Mouse (Mus musculus): ENCODE measurements around the gene Pcca.

Gene Pcca

DNA sequence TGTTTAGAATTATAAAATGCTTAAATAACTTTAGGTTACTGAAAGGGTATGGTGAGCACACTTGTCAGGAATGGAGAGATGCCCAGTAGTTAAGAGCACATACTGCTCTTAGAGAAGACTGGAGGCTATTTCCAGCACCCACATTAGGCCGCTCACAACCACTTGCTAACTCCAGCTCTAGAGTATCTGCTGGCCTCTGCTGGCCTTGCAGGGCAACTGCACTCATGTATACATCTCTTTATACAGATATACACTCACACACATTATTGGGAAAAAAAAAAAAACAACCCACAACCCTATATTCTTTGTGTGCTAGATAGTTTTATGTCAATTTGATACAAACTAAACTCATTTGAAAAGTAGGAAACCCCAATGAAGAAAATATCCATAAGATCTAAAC lies 217.4 kb downstream of the Pcca start:
- no peak for DNase-seq

GRCm38 (mm10) chr14:122753278-122753677 lies 219.2 kb downstream of the Pcca start:
- no peak for DNase-seq

- DNase-seq, result no peak
Measured at GRCm38 (mm10) chr14:122754311-122754710, 220.2 kb downstream of the Pcca start.

GRCm38 (mm10) chr14:122755559-122755958 lies 221.4 kb downstream of the Pcca start:
- DNase-seq, result no peak

- DNase-seq, result no peak
Measured at GRCm38 (mm10) chr14:122756671-122757070, 222.5 kb downstream of the Pcca start.

GRCm38 (mm10) chr14:122759890-122760289 lies 225.8 kb downstream of the Pcca start:
- DNase-seq, result no peak

GRCm38 (mm10) chr14:122760803-122761202 lies 226.7 kb downstream of the Pcca start:
- no peak for DNase-seq

DNA sequence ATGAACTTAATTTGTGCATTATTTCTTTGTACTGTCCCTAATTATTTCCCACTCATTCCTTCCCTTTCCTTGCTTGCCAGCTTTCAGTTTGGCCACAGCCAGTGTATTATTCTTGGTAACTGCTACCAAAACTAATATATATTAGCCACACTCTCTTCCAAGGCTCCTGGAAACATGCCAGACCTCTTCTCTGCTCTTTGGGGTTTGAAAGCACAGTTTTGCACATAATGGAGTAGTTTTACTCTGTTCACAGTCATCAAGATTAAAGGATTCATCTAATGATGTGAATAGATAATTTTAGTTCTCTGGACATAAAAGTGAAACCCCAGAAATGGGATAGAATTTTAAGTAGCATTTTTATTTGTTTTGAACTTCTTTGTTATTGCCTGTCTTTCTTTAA lies 228.5 kb downstream of the Pcca start:
- no peak for DNase-seq

GRCm38 (mm10) chr14:122765951-122766350 lies 231.8 kb downstream of the Pcca start:
- DNase-seq, result no peak

GRCm38 (mm10) chr14:122766448-122766847 lies 232.3 kb downstream of the Pcca start:
- DNase-seq, result no peak

DNA sequence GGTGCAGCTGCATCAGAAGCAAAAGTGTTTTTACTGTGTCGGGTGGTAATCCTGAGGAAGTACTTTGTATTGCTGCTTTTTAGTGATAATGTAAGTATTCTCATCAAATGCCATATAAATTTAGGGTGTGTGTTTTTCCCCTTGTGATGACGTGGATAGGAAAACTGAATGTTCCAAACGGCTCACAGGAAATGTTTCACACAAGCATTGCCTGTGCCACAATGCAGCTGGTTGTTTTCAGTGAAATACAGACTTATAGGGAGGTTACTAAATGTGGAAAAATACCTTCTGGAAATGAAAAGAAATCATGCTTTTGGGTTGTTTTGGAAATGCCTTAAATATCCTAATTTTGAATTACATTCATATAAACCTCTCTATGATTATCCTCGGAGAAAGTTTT lies 250.6 kb downstream of the Pcca start:
- DNase-seq, result no peak

GRCm38 (mm10) chr14:122788199-122788598 lies 254.1 kb downstream of the Pcca start:
- no peak for DNase-seq

GRCm38 (mm10) chr14:122790111-122790510 lies 256.0 kb downstream of the Pcca start:
- no peak for DNase-seq

DNA sequence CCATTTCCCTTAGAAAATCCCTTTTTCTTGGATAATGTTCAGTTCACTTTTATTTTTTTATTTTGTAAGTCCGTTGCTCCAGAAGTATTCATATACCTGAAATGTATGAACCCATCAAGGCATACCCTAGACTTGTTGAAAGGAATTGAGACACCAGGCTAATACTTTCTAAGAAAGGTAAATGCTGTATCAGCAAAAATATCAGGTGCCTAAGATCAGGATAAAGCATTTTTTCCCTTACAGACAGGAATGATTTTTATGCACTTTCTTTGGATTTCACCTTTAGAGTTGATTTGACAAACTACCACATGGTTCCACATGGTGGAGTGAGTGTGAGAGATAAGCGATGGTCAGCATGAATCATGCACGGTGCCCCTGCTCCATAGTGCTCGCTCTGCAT lies 259.2 kb downstream of the Pcca start:
- no peak for DNase-seq

DNA sequence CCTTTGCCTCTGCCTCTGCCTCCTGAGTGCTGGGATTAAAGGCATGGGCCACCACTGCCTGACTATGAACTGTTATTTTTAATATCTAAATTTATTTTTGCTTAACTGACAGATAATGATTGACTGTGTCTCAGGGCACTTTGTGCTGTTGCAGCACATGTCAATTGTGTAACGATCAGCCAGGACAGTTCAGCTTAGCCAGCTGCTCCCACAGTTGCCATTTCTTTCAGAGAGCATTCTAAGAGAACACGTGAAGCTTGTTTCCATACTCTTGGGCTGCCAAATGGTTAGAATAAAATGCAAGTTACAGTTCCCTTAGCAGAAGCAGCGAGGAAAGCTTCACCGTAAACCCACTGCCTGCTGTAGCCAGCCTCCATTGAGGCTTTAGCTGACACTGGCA lies 266.2 kb downstream of the Pcca start:
- peak; percentile 13 for DNase-seq

GRCm38 (mm10) chr14:122821002-122821401 lies 286.9 kb downstream of the Pcca start:
- no peak for DNase-seq

GRCm38 (mm10) chr14:122823791-122824190 lies 289.7 kb downstream of the Pcca start:
- DNase-seq, result no peak

GRCm38 (mm10) chr14:122825464-122825863 lies 291.3 kb downstream of the Pcca start:
- DNase-seq, result no peak

- DNase-seq, result no peak
Measured at GRCm38 (mm10) chr14:122830433-122830832, 296.3 kb downstream of the Pcca start.

DNA sequence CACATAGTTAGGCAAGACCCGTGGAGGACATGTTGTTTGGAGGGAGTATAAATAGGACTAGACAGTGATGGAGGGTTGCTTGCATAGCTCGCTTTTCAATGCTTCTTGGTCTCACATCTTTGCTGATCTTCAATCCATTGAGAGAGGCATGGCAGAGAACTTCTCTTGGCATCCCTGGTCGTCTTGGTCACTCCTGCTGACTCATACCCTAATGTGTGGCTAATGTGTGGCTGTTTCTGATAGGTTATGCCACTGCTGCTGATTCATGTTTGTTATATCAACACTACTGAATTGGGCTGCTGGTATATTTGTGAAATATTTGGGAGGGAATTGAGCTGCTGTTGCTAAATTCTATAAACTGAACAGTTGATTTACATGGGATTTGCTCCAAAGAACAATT lies 299.5 kb downstream of the Pcca start:
- DNase-seq, result no peak

DNA sequence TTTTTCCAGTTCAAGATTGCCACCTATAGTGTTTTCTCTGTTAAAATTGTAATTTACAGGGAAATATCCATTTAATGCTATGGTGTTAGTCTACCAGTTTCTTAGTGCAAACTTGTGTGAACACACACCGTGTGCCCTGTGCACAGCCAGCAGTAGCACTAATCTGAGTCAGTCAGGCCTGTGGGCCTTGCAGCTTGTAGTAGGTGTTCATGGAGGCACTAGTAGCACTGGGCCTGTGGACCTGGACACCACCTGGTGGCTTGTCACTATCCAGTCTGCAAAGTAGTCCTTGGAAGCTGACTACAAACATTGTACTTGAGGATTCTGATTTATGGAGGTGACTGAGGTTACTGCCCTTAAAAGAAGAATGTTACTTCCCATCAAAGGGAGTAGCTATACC lies 300.6 kb downstream of the Pcca start:
- no peak for DNase-seq

GRCm38 (mm10) chr14:122835487-122836190 lies 301.5 kb downstream of the Pcca start:
- no peak for DNase-seq

GRCm38 (mm10) chr14:122836221-122836620 lies 302.1 kb downstream of the Pcca start:
- no peak for DNase-seq

DNA sequence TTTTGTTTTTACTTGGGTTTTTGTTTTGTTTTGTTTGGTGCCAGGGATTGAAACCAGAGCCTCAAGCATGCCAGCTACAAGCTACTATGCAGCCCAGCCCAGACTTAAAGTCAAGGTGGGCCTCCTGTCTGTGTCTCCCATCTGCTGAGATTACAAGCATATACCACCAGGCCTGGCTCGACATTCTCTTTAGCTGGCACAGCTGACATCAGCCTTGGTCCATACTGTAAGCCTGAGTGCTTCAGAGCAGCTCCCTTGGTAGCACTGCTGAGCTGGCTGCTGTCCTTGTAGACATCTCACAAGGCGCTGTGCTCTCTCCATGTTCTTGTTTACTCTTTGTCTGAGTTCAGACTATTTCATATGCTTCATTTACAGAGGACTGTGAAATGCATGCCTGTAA lies 302.9 kb downstream of the Pcca start:
- DNase-seq, result no peak

DNA sequence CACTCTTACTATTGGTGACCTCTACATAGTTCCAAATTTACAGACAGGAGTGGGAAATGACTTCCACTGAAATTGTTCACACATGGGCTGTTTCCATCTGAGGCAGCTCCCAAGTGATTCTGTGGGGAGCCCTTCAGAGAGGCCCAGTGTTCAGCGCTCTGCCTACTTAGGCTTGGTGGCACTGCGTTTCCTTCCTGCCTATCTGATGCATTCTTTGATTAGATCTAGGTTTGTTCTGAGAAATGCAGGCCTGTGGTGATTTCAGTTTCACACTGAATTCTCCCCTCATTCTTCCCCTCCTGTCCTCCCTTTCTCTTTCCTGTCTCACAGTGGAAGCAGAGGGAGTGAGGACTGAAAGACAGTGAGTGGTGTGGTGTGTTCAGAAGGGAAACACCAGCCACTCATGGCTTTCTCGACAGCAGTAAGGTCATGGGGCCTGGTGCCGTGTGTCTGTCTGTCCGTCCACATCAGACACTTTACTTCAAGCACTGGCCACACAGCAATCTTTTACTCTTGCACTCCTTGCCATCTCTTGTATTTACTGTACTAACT lies 318.5 kb downstream of the Pcca start:
- no peak for DNase-seq
